Mouse (Mus musculus): Measurements from ENCODE around the gene Txnrd2.

DNA sequence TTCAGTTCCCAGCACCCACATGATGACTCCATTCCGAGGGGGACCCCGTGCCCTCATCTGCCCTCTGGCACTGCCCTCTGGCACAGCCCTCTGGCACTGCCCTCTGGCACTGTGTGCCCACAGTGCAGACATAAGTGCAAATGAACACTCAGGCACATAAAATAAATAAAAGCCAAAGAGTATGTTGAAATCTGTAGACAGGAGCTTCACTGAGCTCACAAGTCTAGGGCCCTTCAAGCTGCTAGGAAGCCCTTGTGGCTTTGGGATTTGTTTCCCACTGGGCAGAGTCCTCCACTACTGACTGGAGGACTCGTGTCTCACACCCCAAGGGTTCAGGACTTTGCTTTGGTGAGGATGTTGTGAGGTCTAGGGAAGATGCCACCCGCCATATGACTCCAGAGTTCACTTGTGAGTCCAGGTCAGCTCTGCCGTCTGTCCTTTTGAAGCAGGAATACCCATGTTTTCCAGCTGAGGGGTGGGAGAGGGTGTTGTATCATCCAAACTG, 1.9 kb downstream of the Txnrd2 start:
- TF ChIP-seq GATA1 (IDR thresholded peaks at IDR 0.05; ENCODE audit: low read length) (no peak), TAL1 (IDR thresholded peaks at IDR 0.05; ENCODE audit: low read length) (no peak)
